Mouse (Mus musculus): ENCODE measurements around the gene Cltc.

- no peak for TF ChIP-seq USF1 (IDR thresholded peaks at IDR 0.05; ENCODE audit: low read depth)
- no peak for TF ChIP-seq SRF (IDR thresholded peaks at IDR 0.05; ENCODE audit: control insufficient read depth, insufficient read length, low read depth)
- TF ChIP-seq POLR2A (IDR thresholded peaks at IDR 0.05; ENCODE audit: insufficient read length, low read depth): no peak
- no peak for TF ChIP-seq TCF12 (IDR thresholded peaks at IDR 0.05; ENCODE audit: insufficient read depth, poor library complexity, severe bottlenecking)
Observed at GRCm38 (mm10) chr11:86760357-86760756, 3.0 kb upstream of the Cltc start.

Data from myocyte (in vitro differentiated cells).